20 mouse cellular contexts compared by ENCODE assay signal in the genomic region with DNA sequence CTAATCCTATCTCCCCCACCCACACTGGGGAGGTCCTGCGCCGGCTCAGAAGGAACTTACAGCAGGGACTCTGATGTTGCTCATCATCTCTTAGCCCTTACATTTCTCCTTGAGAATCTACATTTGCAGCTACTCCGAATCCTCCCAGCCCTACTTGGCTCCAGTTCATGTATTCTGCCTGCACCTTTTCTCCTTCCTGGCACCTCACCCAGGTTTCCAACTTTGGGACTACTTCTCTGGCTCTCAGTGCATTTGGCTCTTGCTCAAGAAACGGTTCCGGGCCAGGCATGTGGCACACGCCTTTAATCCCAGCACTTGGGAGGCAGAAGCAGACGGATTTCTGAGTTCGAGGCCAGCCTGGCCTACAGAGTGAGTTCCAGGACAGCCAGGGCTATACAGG. TPM values are rescaled to one million over a fixed set of nuclear protein-coding genes. Genes with fewer than 3 reads are reported as not detected.
DNase-seq lines count a peak whose midpoint lies in the region; ATAC-seq and TF ChIP-seq lines count a peak whose summit lies in the region.
"Had no signal": no experiment of that assay in that cellular context is flagged by ENCODE, and none has a peak within 500 bp of the region (broad histone marks: within the 10 kb centered on the region; RNA-seq: fewer than 3 reads in every experiment).

No protein-coding gene starts in this region.

- H3K9ac ChIP-seq in forebrain, embryonic 11.5 days (ENCODE audit: low read length), result no peak overlapping the region
- H3K9ac ChIP-seq in forebrain, embryonic 16.5 days (replicated peaks; ENCODE audit: low read depth, low read length), result no peak overlapping the region
- no peak overlapping the region for H3K9ac ChIP-seq in heart, embryonic 15.5 days
- H3K9ac ChIP-seq in stomach, postnatal 0 days (ENCODE audit: low read length), result no peak overlapping the region
- H3K9ac ChIP-seq: forebrain, embryonic 15.5 days; hindbrain, embryonic 12.5 days had no signal

- TF ChIP-seq CTCF in stomach, postnatal 0 days (IDR thresholded peaks at IDR 0.05; ENCODE audit: low read depth), result no peak

- H3K27me3 ChIP-seq in forebrain, embryonic 11.5 days (ENCODE audit: control insufficient read depth, insufficient read depth, low read length), result no peaks in the 10 kb centered on the region
- H3K27me3 ChIP-seq in forebrain, embryonic 16.5 days (replicated peaks; ENCODE audit: control insufficient read depth, insufficient read depth, low read length), result no peaks in the 10 kb centered on the region
- H3K27me3 ChIP-seq in heart, embryonic 15.5 days, result no peaks in the 10 kb centered on the region
- H3K27me3 ChIP-seq in stomach, postnatal 0 days (ENCODE audit: control insufficient read depth, insufficient read depth, low read length), result no peaks in the 10 kb centered on the region
- H3K27me3 ChIP-seq: CH12.LX; forebrain, embryonic 15.5 days; hindbrain, embryonic 12.5 days; Patski had no signal

- peak; percentile 27 for DNase-seq in forebrain, embryonic 11.5 days (ENCODE audit: low spot score)
- DNase-seq in heart, postnatal 25 days (ENCODE audit: low spot score), result no peak
- peak; percentile 50 for DNase-seq in adipocyte (ENCODE audit: low spot score)
- no peak for DNase-seq in stomach, postnatal 0 days (ENCODE audit: low spot score)
- DNase-seq: adrenal gland, adult 8-10 months; cerebellum, adult 2 months; gastrocnemius, postnatal 10 days; heart, adult 2 months; heart, postnatal 14 days had no signal

- no peaks in the 10 kb centered on the region for H3K36me3 ChIP-seq in forebrain, embryonic 11.5 days (ENCODE audit: control insufficient read depth, insufficient read depth, low read length)
- no peaks in the 10 kb centered on the region for H3K36me3 ChIP-seq in forebrain, embryonic 16.5 days (ENCODE audit: control insufficient read depth, insufficient read depth)
- no peaks in the 10 kb centered on the region for H3K36me3 ChIP-seq in heart, embryonic 15.5 days
- no peaks in the 10 kb centered on the region for H3K36me3 ChIP-seq in stomach, postnatal 0 days (ENCODE audit: control insufficient read depth, insufficient read depth, low read length)
- H3K36me3 ChIP-seq: embryonic facial prominence, embryonic 10.5 days; forebrain, embryonic 15.5 days; hindbrain, embryonic 12.5 days had no signal

- TF ChIP-seq EP300 in stomach, postnatal 0 days (optimal IDR thresholded peaks at IDR 0.05), result no peak

- intact Hi-C loops in heart, postnatal 25 days (cut with DNase I), result no loop called here

- no peak overlapping the region for H3K27ac ChIP-seq in forebrain, embryonic 11.5 days (ENCODE audit: low read depth, low read length)
- H3K27ac ChIP-seq in forebrain, embryonic 16.5 days (ENCODE audit: low read length), result no peak overlapping the region
- H3K27ac ChIP-seq in heart, embryonic 15.5 days, result peak overlapping the region; percentile 40; the same call in 1 of the 2 replicates
- peak overlapping the region; percentile 61 for H3K27ac ChIP-seq in stomach, postnatal 0 days (replicated peaks)
- H3K27ac ChIP-seq: embryonic facial prominence, embryonic 10.5 days; forebrain, embryonic 15.5 days; heart, adult 2 months; hindbrain, embryonic 12.5 days had no signal

- H3K9me3 ChIP-seq in forebrain, embryonic 11.5 days (ENCODE audit: control insufficient read depth, low read length), result no peaks in the 10 kb centered on the region
- no peaks in the 10 kb centered on the region for H3K9me3 ChIP-seq in forebrain, embryonic 16.5 days (ENCODE audit: control insufficient read depth, low read length)
- H3K9me3 ChIP-seq in heart, embryonic 15.5 days (replicated peaks), result no peaks in the 10 kb centered on the region
- H3K9me3 ChIP-seq in stomach, postnatal 0 days (ENCODE audit: control insufficient read depth, low read length), result no peaks in the 10 kb centered on the region
- H3K9me3 ChIP-seq: embryonic facial prominence, embryonic 10.5 days; forebrain, embryonic 15.5 days; hindbrain, embryonic 12.5 days had no signal

- no peak for ATAC-seq in forebrain, embryonic 11.5 days (replicated peaks; ENCODE audit: low FRiP score)
- ATAC-seq in forebrain, embryonic 16.5 days, result no peak
- ATAC-seq in heart, embryonic 15.5 days (replicated peaks; ENCODE audit: insufficient number of reproducible peaks, insufficient read depth, low FRiP score, low read depth), result no peak
- ATAC-seq in stomach, postnatal 0 days (ENCODE audit: low FRiP score, low TSS enrichment), result no peak
- ATAC-seq: activated CD4-positive, CD25-positive, alpha-beta regulatory T cell, adult 4 months; forebrain, embryonic 15.5 days; hindbrain, embryonic 16.5 days; inflammation-experienced regulatory T-cells, adult 6 months; intestine, postnatal 0 days; Patski had no signal

- H3K4me1 ChIP-seq in forebrain, embryonic 11.5 days (replicated peaks; ENCODE audit: control insufficient read depth, insufficient read depth, low read length), result no peaks in the 10 kb centered on the region; the same call in 1 of the 2 replicates
- H3K4me1 ChIP-seq in forebrain, embryonic 16.5 days (replicated peaks; ENCODE audit: control insufficient read depth, insufficient read depth, low read length), result peaks cover 3% of the 10 kb centered on the region
- H3K4me1 ChIP-seq in heart, embryonic 15.5 days (replicated peaks), result peaks cover 51% of the 10 kb centered on the region
- H3K4me1 ChIP-seq in stomach, postnatal 0 days (replicated peaks; ENCODE audit: control insufficient read depth, insufficient read depth), result no peaks in the 10 kb centered on the region

- no peak overlapping the region for H3K4me3 ChIP-seq in forebrain, embryonic 11.5 days (ENCODE audit: low read depth, low read length)
- no peak overlapping the region for H3K4me3 ChIP-seq in forebrain, embryonic 16.5 days (replicated peaks; ENCODE audit: low read length)
- no peak overlapping the region for H3K4me3 ChIP-seq in heart, embryonic 15.5 days
- no peak overlapping the region for H3K4me3 ChIP-seq in stomach, postnatal 0 days (ENCODE audit: low read depth, low read length)
- H3K4me3 ChIP-seq: embryonic facial prominence, embryonic 10.5 days; forebrain, embryonic 15.5 days; heart, adult 2 months; hindbrain, embryonic 12.5 days had no signal

- WGBS in forebrain, embryonic 11.5 days, result 93% methylated on average over 8 of the region's 8 CpGs
- 71% methylated on average over 8 of the region's 8 CpGs for WGBS in forebrain, embryonic 16.5 days
- 61% methylated on average over 8 of the region's 8 CpGs for WGBS in heart, embryonic 15.5 days
- WGBS in stomach, postnatal 0 days, result 68% methylated on average over 8 of the region's 8 CpGs

- no peak overlapping the region for H3K4me2 ChIP-seq in forebrain, embryonic 11.5 days (ENCODE audit: low read depth, low read length, severe bottlenecking)
- H3K4me2 ChIP-seq in forebrain, embryonic 16.5 days (ENCODE audit: low read length), result no peak overlapping the region
- no peak overlapping the region for H3K4me2 ChIP-seq in heart, embryonic 15.5 days
- H3K4me2 ChIP-seq in stomach, postnatal 0 days (replicated peaks; ENCODE audit: low read depth), result no peak overlapping the region
- H3K4me2 ChIP-seq: forebrain, embryonic 15.5 days; hindbrain, embryonic 12.5 days had no signal

RNA-seq across cellular contexts. Expression of a gene that starts 28.6 kb away (rescaled TPM):
- 67.0 and 78.0 TPM in 2 replicates for polyA plus RNA-seq in forebrain, embryonic 11.5 days (2014; fragmentation: Nextera tagmentation; extraction: Ambion mirVana)
- 47.3 and 50.5 TPM in 2 replicates for polyA plus RNA-seq in forebrain, embryonic 16.5 days (2015; fragmentation: Nextera tagmentation; extraction: Ambion mirVana)
- 99.8 and 124 TPM in 2 replicates for polyA plus RNA-seq in heart, embryonic 15.5 days (2015; fragmentation: Nextera tagmentation; extraction: Ambion mirVana)
- total RNA-seq in heart, postnatal 25 days (2021), result 10 to 100 TPM; 39.9 to 45.1 TPM
- polyA plus RNA-seq in stomach, postnatal 0 days (2015; fragmentation: Nextera tagmentation; extraction: Ambion mirVana), result 50.7 and 54.0 TPM in 2 replicates

Comparison
In these comparisons a context has a peak if more than half of its experiments do, and no peak if none do; other contexts are left out.
1. DNase-seq: peak in forebrain, embryonic 11.5 days (single experiment) and adipocyte (single experiment); none in heart, postnatal 25 days (single experiment) and stomach, postnatal 0 days (single experiment).
2. H3K27ac ChIP-seq: peak in heart, embryonic 15.5 days (single experiment) and stomach, postnatal 0 days (single experiment); none in forebrain, embryonic 11.5 days (single experiment) and forebrain, embryonic 16.5 days (single experiment).